16 mouse cellular contexts compared by ENCODE assay signal in the genomic region with DNA sequence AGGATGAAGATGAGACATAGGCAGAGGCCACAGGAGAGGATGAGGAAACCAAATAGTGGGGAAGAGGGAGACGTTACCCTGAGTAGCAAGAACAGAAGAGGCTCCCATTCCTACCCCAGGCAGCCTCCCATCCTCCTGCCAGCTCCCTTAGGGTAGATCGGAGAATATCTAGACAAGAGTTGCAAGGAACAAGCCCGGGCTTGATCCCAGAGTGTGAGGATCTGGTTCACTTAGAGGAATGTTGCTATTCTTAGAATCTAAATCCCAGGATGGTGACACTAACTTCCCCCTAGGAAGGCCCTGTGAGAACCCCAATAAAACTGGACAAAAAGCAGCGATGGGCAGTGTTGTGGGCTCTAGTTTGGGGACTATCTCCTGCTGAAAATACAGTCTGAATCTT. TPM values are rescaled to one million over a fixed set of nuclear protein-coding genes. Genes with fewer than 3 reads are reported as not detected.
DNase-seq lines count a peak whose midpoint lies in the region; ATAC-seq and TF ChIP-seq lines count a peak whose summit lies in the region.
"Had no signal": no experiment of that assay in that cellular context is flagged by ENCODE, and none has a peak within 500 bp of the region (broad histone marks: within the 10 kb centered on the region; RNA-seq: fewer than 3 reads in every experiment).

No protein-coding gene starts in this region.

- ATAC-seq in heart, embryonic 15.5 days (replicated peaks; ENCODE audit: insufficient number of reproducible peaks, insufficient read depth, low FRiP score, low read depth), result no peak
- no peak for ATAC-seq in midbrain, postnatal 0 days (ENCODE audit: low FRiP score)
- ATAC-seq in stomach, embryonic 16.5 days (ENCODE audit: insufficient read depth, low FRiP score), result no peak

- DNase-seq in heart, postnatal 14 days, result no peak
- no peak for DNase-seq in midbrain, embryonic 10.5 days (ENCODE audit: low spot score)
- DNase-seq in midbrain, postnatal 0 days (ENCODE audit: low spot score), result no peak
- peak; percentile 70 for DNase-seq in ZHBTc4 (ENCODE audit: low read depth, low spot score)
- DNase-seq in thymus, postnatal 14 days, result no peak
- DNase-seq: cerebellum, adult 11 months; kidney, adult 2 months; right cerebral cortex, postnatal 25 days had no signal

- peaks cover 63% of the 10 kb centered on the region for H3K4me1 ChIP-seq in heart, embryonic 15.5 days (replicated peaks)
- H3K4me1 ChIP-seq in midbrain, embryonic 10.5 days, result peaks cover 47% of the 10 kb centered on the region
- H3K4me1 ChIP-seq in midbrain, postnatal 0 days (ENCODE audit: insufficient read depth, low read length), result peaks cover 7% of the 10 kb centered on the region; the same call in 1 of the 2 replicates
- H3K4me1 ChIP-seq in stomach, embryonic 16.5 days (ENCODE audit: control insufficient read depth, insufficient read depth, low read length), result peaks cover 54% of the 10 kb centered on the region

- no peak overlapping the region for H3K9ac ChIP-seq in heart, embryonic 15.5 days
- H3K9ac ChIP-seq in midbrain, postnatal 0 days (replicated peaks; ENCODE audit: low read length, poor library complexity, severe bottlenecking), result no peak overlapping the region
- H3K9ac ChIP-seq in stomach, embryonic 16.5 days (ENCODE audit: low read length), result no peak overlapping the region
- H3K9ac ChIP-seq: hindbrain, embryonic 14.5 days; limb, embryonic 12.5 days; midbrain, embryonic 12.5 days had no signal

- no peak for TF ChIP-seq CTCF in midbrain, postnatal 0 days (IDR thresholded peaks at IDR 0.05)

- H3K27ac ChIP-seq in heart, embryonic 15.5 days, result peak overlapping the region; percentile 99
- peak overlapping the region; percentile 4; the same call in 1 of the 2 replicates for H3K27ac ChIP-seq in midbrain, embryonic 10.5 days (replicated peaks)
- no peak overlapping the region for H3K27ac ChIP-seq in midbrain, postnatal 0 days (ENCODE audit: low read depth, low read length)
- peak overlapping the region; percentile 98; the same call in 1 of the 2 replicates for H3K27ac ChIP-seq in stomach, embryonic 16.5 days (ENCODE audit: low read length)
- H3K27ac ChIP-seq: hindbrain, embryonic 14.5 days; limb, embryonic 12.5 days; midbrain, embryonic 12.5 days had no signal

- H3K27me3 ChIP-seq in heart, embryonic 15.5 days, result no peaks in the 10 kb centered on the region
- H3K27me3 ChIP-seq in midbrain, embryonic 10.5 days (ENCODE audit: low read depth, poor library complexity, severe bottlenecking), result no peaks in the 10 kb centered on the region
- no peaks in the 10 kb centered on the region for H3K27me3 ChIP-seq in midbrain, postnatal 0 days (ENCODE audit: insufficient read depth, low read length)
- no peaks in the 10 kb centered on the region for H3K27me3 ChIP-seq in stomach, embryonic 16.5 days (ENCODE audit: control insufficient read depth, insufficient read depth, low read length)

- H3K4me3 ChIP-seq in heart, embryonic 15.5 days, result no peak overlapping the region
- no peak overlapping the region for H3K4me3 ChIP-seq in midbrain, embryonic 10.5 days
- H3K4me3 ChIP-seq in midbrain, postnatal 0 days (ENCODE audit: low read depth, low read length), result no peak overlapping the region
- no peak overlapping the region for H3K4me3 ChIP-seq in stomach, embryonic 16.5 days (replicated peaks; ENCODE audit: low read length)
- H3K4me3 ChIP-seq: erythroblast, embryonic 14.5 days; limb, embryonic 12.5 days; midbrain, embryonic 12.5 days had no signal

- WGBS in heart, embryonic 15.5 days, result 58% methylated on average over 4 of the region's 4 CpGs
- 83% methylated on average over 4 of the region's 4 CpGs for whole genome bisulfite sequencing in midbrain, embryonic 10.5 days
- WGBS in midbrain, postnatal 0 days, result 81% methylated on average over 4 of the region's 4 CpGs
- WGBS in stomach, embryonic 16.5 days, result 78% methylated on average over 4 of the region's 4 CpGs

- intact Hi-C loops in heart, postnatal 14 days (cut with DNase I), result no loop called here

- no peaks in the 10 kb centered on the region for H3K36me3 ChIP-seq in heart, embryonic 15.5 days
- H3K36me3 ChIP-seq in midbrain, embryonic 10.5 days, result no peaks in the 10 kb centered on the region
- no peaks in the 10 kb centered on the region for H3K36me3 ChIP-seq in midbrain, postnatal 0 days (ENCODE audit: insufficient read depth, low read length)
- H3K36me3 ChIP-seq in stomach, embryonic 16.5 days (ENCODE audit: control insufficient read depth, insufficient read depth, low read length), result no peaks in the 10 kb centered on the region
- H3K36me3 ChIP-seq: limb, embryonic 12.5 days; midbrain, embryonic 12.5 days had no signal

- H3K4me2 ChIP-seq in heart, embryonic 15.5 days, result no peak overlapping the region
- H3K4me2 ChIP-seq in midbrain, postnatal 0 days (ENCODE audit: low read depth, low read length, poor library complexity, severe bottlenecking), result no peak overlapping the region
- no peak overlapping the region for H3K4me2 ChIP-seq in stomach, embryonic 16.5 days (ENCODE audit: low read depth, low read length)
- H3K4me2 ChIP-seq: hindbrain, embryonic 14.5 days; limb, embryonic 12.5 days; midbrain, embryonic 12.5 days had no signal

- no peaks in the 10 kb centered on the region for H3K9me3 ChIP-seq in heart, embryonic 15.5 days (replicated peaks)
- no peaks in the 10 kb centered on the region for H3K9me3 ChIP-seq in midbrain, embryonic 10.5 days (replicated peaks)
- no peaks in the 10 kb centered on the region for H3K9me3 ChIP-seq in midbrain, postnatal 0 days (ENCODE audit: low read length)
- no peaks in the 10 kb centered on the region for H3K9me3 ChIP-seq in stomach, embryonic 16.5 days (replicated peaks; ENCODE audit: control insufficient read depth, low read length)
- H3K9me3 ChIP-seq: limb, embryonic 12.5 days; midbrain, embryonic 12.5 days had no signal

RNA-seq across cellular contexts. Expression of gene Chit1, which starts 10.1 kb away (rescaled TPM):
- polyA plus RNA-seq in heart, embryonic 15.5 days (2015; fragmentation: Nextera tagmentation; extraction: Ambion mirVana), result 0.42 TPM in 2 replicates
- not detected for total RNA-seq in heart, postnatal 14 days (2021)
- not detected in 2 replicates for polyA plus RNA-seq in midbrain, embryonic 10.5 days (2016; fragmentation: Nextera tagmentation; extraction: Ambion mirVana)
- total RNA-seq in midbrain, postnatal 0 days (2014; rRNA removed), result 0.24 and 0.99 TPM in 2 replicates
- 0.21 and 0.48 TPM in 2 replicates for polyA plus RNA-seq in midbrain, postnatal 0 days (2015; fragmentation: Nextera tagmentation; extraction: Ambion mirVana)
- 4.8 and 8.4 TPM in 2 replicates for polyA plus RNA-seq in stomach, embryonic 16.5 days (2015; fragmentation: Nextera tagmentation; extraction: Ambion mirVana)
- total RNA-seq: left cerebral cortex, adult 18-20 months had no signal
- polyA plus RNA-seq: erythroblast, embryonic 14.5 days; kidney, adult 2 months; large intestine, adult 2 months; limb, embryonic 12.5 days; midbrain, embryonic 12.5 days had no signal

RNA-seq across cellular contexts. Expression of gene Btg2, which starts 22.0 kb away (rescaled TPM):
- polyA plus RNA-seq in heart, embryonic 15.5 days (2015; fragmentation: Nextera tagmentation; extraction: Ambion mirVana), result 36.9 and 45.4 TPM in 2 replicates
- 10 to 100 TPM; 37.3 to 47.7 TPM for total RNA-seq in heart, postnatal 14 days (2021)
- 107 and 161 TPM in 2 replicates for polyA plus RNA-seq in midbrain, embryonic 10.5 days (2016; fragmentation: Nextera tagmentation; extraction: Ambion mirVana)
- 12.0 and 19.8 TPM in 2 replicates for total RNA-seq in midbrain, postnatal 0 days (2014; rRNA removed)
- polyA plus RNA-seq in midbrain, postnatal 0 days (2015; fragmentation: Nextera tagmentation; extraction: Ambion mirVana), result 8.9 and 9.9 TPM in 2 replicates
- polyA plus RNA-seq in stomach, embryonic 16.5 days (2015; fragmentation: Nextera tagmentation; extraction: Ambion mirVana), result 98.5 and 110 TPM in 2 replicates
